Mouse (Mus musculus) common myeloid progenitor, adult 5-6 weeks (primary cell): ENCODE data around the gene Cenpi. TPM values are rescaled to one million over a fixed set of nuclear protein-coding genes. Genes with fewer than 3 reads are reported as not detected.
"Not testable (repeated sequence)": the region's sequence is repeated elsewhere in the genome, so short reads cannot be mapped to it uniquely, and the experiment has no call there.

Source experiments
- ATAC-seq: replicated peaks from 2 replicates; pipeline ENCODE4 v1.8.0; 2016; ENCODE audit warnings: low read depth, mild to moderate bottlenecking, moderate TSS enrichment, inconsistent platforms; ENCODE audit not compliant: poor library complexity, severe bottlenecking
- total RNA-seq: library from RNA; stranded (forward); fragments of 200-1000, 187-1606 nt; gene quantifications from 2 replicates; pipeline ENCODE4 v1.2.3, GENCODE M21; 2017

Gene Cenpi
- total RNA-seq, result 35.1 and 42.5 TPM in 2 replicates

GRCm38 (mm10) chrX:134307534-134308274 is at the start of gene Cenpi:
Gene Cenpi (plus strand): TSS chrX:134308084.
- ATAC-seq, result peak; percentile 98

GRCm38 (mm10) chrX:134261191-134261590 is 46.7 kb upstream of the Cenpi start:
- no peak for ATAC-seq

GRCm38 (mm10) chrX:134262129-134262528 is 45.8 kb upstream of the Cenpi start:
- no peak for ATAC-seq

- ATAC-seq, result no peak
These were observed 32.2 kb upstream of the Cenpi start for GRCm38 (mm10) chrX:134275715-134276114.

- ATAC-seq, result peak; percentile 97
These were observed 31.4 kb upstream of the Cenpi start, which contains the start of gene Trmt2b for GRCm38 (mm10) chrX:134276275-134277160. Gene Trmt2b (minus strand): TSS chrX:134276984.

- ATAC-seq, result no peak
These were observed 27.4 kb upstream of the Cenpi start for GRCm38 (mm10) chrX:134280531-134280930.

- no peak for ATAC-seq
These were observed 22.8 kb upstream of the Cenpi start for GRCm38 (mm10) chrX:134285102-134285501.

- ATAC-seq, result no peak
These were observed 22.1 kb upstream of the Cenpi start for GRCm38 (mm10) chrX:134285791-134286190.

- ATAC-seq, result no peak
These were observed 20.6 kb upstream of the Cenpi start for GRCm38 (mm10) chrX:134287305-134287704.

- ATAC-seq, result no peak
These were observed 11.6 kb upstream of the Cenpi start for GRCm38 (mm10) chrX:134296301-134296700.

- 0 out of 2 replicates have a peak, but pooled peaks have one; percentile 12 for ATAC-seq
These were observed 11.1 kb upstream of the Cenpi start for GRCm38 (mm10) chrX:134296737-134297136.

- ATAC-seq, result no peak
These were observed 10.7 kb upstream of the Cenpi start for GRCm38 (mm10) chrX:134297195-134297594.

- peak; percentile 32; the same call in 1 of the 2 replicates for ATAC-seq
These were observed 7.7 kb upstream of the Cenpi start for GRCm38 (mm10) chrX:134300219-134300618.

GRCm38 (mm10) chrX:134303287-134303686 is 4.6 kb upstream of the Cenpi start:
- no peak for ATAC-seq

- peak; percentile 55 for ATAC-seq
These were observed 371 bp downstream of the Cenpi start for GRCm38 (mm10) chrX:134308275-134308634.

GRCm38 (mm10) chrX:134311193-134311592 is 3.3 kb downstream of the Cenpi start:
- not testable (repeated sequence) for ATAC-seq

GRCm38 (mm10) chrX:134319153-134319932 is 11.5 kb downstream of the Cenpi start:
- peak; percentile 65 for ATAC-seq

GRCm38 (mm10) chrX:134333280-134333679 is 25.4 kb downstream of the Cenpi start:
- ATAC-seq, result no peak

- ATAC-seq, result no peak
These were observed 34.9 kb downstream of the Cenpi start for GRCm38 (mm10) chrX:134342735-134343134.

- no peak for ATAC-seq
These were observed 42.3 kb downstream of the Cenpi start for GRCm38 (mm10) chrX:134350205-134350604.
